Mouse (Mus musculus): ENCODE results near the gene Psmd10.

Psmd10 gene

DNA sequence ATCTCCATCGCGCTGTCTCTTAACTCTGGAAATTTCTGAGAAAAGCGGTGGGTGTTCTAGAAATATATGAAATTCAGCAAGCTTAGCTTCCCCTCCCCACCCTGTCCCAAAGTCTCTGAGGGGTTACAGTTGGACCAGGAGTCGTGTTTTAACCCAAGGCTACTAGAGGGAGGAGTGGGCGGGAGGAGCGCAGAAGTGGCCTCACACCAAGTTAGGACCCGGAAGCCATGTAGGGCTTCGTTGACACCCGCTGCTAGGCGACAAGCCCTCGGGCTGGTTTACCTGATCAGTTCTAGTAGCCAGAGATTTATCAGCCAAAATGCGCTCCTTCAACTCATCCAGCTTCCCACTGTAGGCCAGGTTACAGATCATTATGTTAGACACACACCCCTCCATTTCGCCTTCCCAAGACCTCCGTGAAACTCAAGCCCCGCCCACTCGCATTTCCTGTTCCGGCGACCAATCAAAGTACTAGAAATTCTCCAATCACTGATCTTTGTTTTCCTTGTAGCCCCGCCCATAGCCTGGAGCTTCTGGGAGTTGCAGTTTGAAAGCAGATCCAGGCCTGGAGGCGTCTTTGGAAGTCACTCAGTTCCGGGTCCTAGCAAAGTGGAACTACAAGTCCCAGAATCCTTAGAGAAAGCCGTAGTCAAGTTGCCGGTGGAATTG is at the start of gene Psmd10, which contains the start of gene Atg4a:
Psmd10 (minus strand) TSS at position 457 of the 669 bp plus-strand sequence.
Atg4a (plus strand) TSS at position 636 of the 669 bp plus-strand sequence.
- DNase-seq: peak; percentile 93 to 95

- no peak for DNase-seq
Measured at GRCm38 (mm10) chrX:140998885-140999284, 42.4 kb upstream of the Psmd10 start.

DNA sequence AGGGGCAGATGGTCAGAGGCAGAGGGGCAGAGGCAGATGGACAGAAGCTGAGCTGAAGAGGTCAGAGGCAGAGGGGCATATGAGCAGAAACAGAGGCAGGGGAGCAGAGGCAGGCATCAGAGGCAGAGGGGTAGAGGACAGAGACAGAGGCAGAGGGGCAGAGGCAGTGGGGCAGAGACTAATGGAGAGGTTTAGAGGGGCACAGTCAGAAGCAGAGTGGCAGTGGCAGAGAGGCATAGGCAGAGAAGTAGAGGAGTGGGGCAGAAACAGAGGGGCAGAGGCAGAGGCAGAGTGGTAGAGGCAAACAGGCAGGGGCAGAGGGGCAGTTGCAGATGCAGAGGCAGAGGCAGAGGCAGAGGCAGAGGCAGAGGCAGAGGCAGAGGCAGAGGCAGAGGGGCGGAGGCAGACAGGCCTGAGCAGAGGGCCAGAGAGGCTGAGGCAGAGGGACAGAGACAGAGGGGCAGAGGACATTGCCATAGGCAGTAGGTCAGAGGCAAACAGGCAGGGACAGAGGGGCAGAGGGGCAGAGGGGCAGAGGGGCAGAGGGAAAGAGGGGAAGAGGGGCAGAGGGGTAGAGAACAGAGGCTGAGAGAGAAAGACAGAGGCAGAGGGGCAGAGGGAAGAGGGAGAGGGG is 41.5 kb upstream of the Psmd10 start:
- DNase-seq: no peak

DNA sequence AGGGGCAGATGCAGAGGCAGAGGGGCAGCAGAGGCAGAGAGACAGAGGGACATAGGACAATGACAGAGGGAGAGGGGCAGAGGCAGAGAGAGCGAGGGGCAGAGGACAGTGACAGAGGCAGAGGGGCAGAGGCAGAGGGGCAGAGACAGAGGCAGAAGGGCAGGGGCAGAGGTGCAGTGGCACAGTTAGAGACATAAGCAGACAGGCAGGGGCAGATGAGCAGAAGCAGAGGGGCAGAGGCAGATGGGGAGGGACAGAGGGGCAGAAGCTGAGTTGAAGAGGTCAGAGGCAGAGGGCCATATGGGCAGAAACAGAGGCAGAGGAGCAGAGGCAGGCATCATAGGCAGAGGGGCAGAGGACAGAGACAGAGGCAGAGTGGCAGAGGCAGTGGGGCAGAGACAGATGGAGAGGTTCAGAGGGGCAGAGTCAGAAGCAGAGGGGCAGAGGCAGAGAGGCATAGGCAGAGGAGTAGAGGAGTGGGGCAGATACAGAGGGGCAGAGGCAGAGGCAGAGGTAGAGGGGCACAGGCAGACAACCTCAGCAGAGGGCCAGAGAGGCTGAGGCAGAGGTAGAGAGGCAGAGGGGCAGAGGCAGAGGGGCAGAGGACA is 40.5 kb upstream of the Psmd10 start:
- no peak for DNase-seq

DNA sequence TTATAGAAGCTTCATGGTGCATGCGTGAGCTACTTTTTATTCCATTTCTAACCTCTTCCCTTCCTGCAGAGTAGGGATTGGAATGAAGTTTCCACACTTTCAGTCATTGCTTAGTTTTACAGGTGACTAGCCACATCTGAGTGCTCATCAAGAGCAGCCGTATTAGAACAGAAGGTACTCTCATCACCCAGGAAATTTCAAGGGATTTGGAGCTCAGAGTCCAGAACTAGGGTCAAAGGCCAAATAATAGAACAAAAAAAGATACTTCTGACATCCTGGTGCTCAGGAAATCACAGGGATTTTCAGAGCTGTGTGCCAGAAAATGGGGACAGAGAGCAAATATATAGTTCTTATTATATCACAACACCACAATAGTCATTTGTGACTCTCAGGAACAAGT is 28.7 kb upstream of the Psmd10 start:
- no peak for DNase-seq

GRCm38 (mm10) chrX:140984795-140985194 is 28.3 kb upstream of the Psmd10 start:
- peak in 1 of 2 experiments; percentile 25 for DNase-seq

- DNase-seq: peak; percentile 18 to 30
Measured at GRCm38 (mm10) chrX:140983206-140983960, 26.9 kb upstream of the Psmd10 start.

DNA sequence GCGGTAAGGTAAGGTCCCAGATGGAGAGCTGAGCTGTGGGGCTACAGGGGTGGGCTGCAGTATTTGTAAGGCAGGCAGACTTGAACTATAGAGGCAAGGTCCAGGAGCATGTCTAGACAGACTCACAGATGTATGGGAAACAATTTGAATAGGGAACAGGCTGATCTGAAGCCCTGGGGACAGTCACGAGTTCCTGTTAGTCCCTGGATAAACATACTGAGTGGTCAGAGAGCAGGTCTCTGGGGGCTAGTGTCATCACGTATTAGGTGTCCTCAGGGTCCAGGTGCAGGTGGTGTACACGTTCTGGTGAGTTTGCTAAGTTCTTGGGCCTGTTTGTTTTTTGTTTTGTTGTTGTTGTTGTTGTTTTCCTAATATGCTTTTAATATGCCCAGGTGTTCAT is 23.6 kb upstream of the Psmd10 start:
- no peak for DNase-seq

- DNase-seq: peak; percentile 28 to 58
Measured at GRCm38 (mm10) chrX:140979546-140979945, 23.0 kb upstream of the Psmd10 start.

DNA sequence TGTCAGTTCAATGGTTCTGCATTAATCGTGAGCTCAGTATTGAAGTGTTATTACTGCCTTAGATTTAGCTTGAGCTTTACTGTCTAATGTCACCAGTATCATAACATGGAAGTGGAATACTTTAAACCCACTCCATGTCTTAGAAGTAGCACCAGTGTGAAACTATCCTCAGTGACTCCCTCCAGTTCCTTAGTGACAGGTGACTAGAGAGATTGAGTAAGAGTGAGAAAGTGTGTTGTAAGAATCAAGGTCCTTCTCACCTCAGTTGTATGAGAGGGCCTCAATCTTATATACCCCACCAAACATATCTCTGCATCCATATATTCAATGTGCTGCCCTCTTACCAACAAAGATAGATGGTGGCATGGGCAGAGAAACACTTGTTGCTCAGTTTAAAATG is 22.4 kb upstream of the Psmd10 start:
- no peak for DNase-seq

- DNase-seq: no peak
Measured at GRCm38 (mm10) chrX:140956959-140957358, 431 bp upstream of the Psmd10 start.

DNA sequence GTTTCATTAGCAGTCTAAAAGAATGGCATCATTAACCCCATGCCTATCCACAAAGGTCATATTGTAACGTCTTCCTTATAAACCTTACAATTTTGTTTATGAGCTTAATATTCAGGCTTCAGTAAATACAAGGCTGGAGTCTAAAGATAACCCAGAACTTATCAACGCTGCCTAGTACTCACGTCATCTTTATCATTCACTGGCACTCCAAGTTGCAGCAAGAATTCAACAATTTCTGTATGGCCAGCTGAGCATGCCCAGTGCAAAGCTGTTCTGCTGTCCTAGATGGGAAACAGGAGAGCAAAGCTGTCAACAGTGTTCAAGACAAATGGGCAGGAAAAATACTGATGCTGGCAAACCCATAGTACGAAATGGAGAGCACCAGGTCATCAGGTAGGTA is 2.9 kb downstream of the Psmd10 start:
- no peak for DNase-seq

- DNase-seq: no peak
Measured at GRCm38 (mm10) chrX:140936271-140936670, 20.3 kb downstream of the Psmd10 start.

GRCm38 (mm10) chrX:140933263-140933662 is 23.3 kb downstream of the Psmd10 start:
- no peak for DNase-seq

DNA sequence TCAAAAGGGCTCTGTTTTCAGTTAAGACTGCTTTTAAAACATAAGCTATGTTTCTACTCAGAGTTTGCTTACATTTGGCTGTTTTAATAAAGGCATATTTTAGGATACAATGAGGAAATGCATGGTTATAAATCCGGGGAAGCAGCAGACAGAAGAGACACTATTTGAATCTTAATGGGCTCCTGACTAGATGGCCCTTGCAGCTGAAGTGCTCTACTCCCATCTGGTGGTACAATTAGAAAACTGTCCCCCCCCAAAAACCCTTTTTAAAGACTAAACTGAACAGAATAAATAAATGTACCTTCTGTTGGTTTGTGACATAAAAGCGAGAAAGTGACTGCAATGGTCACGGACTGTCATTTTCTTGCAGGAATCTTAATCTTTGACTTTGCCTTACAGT is 24.5 kb downstream of the Psmd10 start:
- DNase-seq: no peak

- DNase-seq: no peak
Measured at GRCm38 (mm10) chrX:140921321-140921720, 35.2 kb downstream of the Psmd10 start.

- DNase-seq: no peak
Measured at GRCm38 (mm10) chrX:140907360-140907759, 49.2 kb downstream of the Psmd10 start, which contains the start of gene Vsig1. Gene Vsig1 (plus strand): TSS chrX:140907608.

GRCm38 (mm10) chrX:140903487-140903886 is 53.0 kb downstream of the Psmd10 start:
- no peak for DNase-seq
